Mouse (Mus musculus) lung, adult 2 months (tissue): ENCODE measurements around the gene Gm13277. TPM values are rescaled to one million over a fixed set of nuclear protein-coding genes. Genes with fewer than 3 reads are reported as not detected.
"Not testable (repeated sequence)": the region's sequence is repeated elsewhere in the genome, so short reads cannot be mapped to it uniquely, and the experiment has no call there.

Experiments used
- DNase-seq: peaks from one replicate; pipeline ENCODE4 v3.0.0; 2022
- H3K4me1 ChIP-seq: fragments of 200-500 bp; 2 replicates; pipeline ENCODE4 v1.6.1; 2011; ENCODE audit warnings: low read length; ENCODE audit not compliant: control insufficient read depth, insufficient read depth
- H3K4me3 ChIP-seq: fragments of 200-500 bp; replicated peaks from 2 replicates; pipeline ENCODE3; 2011; ENCODE audit warnings: low read depth, mild to moderate bottlenecking, control low read depth, low read length; ENCODE audit errors: extremely low read depth
- CTCF ChIP-seq: fragments of 200-500 bp; IDR thresholded peaks from 2 replicates; pipeline ENCODE4 v1.5.1; 2011; ENCODE audit warnings: mild to moderate bottlenecking, low read length, control low read depth; ENCODE audit not compliant: insufficient read depth
- POLR2A ChIP-seq: fragments of 200-500 bp; IDR thresholded peaks from 2 replicates; pipeline ENCODE4 v1.6.1; 2011; ENCODE audit warnings: low read depth, mild to moderate bottlenecking, control low read depth, low read length, borderline replicate concordance; ENCODE audit errors: extremely low read depth
- WGBS: fragments of 180-500 bp; shearing (Covaris S2); methylation state at CpG from one replicate; pipeline ENCODE4 v1.1.7; 2018; 5-methylcytosine and 5-hydroxymethylcytosine counted together
- polyA plus RNA-seq: library from polyadenylated mRNA; depleted of rRNA; stranded (reverse); fragments of >200 nt; gene quantifications from 2 replicates; pipeline ENCODE4 v1.2.3, GENCODE M21; 2012

Gene Gm13277
- polyA plus RNA-seq, 1 experiment: not detected

DNA sequence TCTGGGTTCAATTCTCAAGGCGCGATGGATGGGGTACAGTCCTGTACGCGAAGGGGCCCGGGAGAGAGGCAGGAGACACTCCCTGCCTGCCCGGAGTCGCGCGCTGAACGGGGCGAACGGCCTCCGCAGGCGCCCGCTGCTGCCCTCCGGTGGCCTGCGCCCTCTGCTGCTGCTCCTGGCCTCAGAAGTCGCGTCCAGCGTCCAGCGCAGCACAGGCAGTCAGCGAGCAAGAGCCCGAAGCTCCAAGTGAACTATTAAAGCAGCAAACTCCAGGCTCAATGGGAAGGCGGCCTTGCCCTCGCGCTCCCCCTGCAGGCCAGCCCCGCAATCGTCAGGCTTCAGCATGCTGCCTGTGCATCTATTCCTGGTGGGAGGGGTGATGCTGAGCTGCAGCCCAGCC lies 28.0 kb upstream of the Gm13277 start:
- 0 out of 2 replicates have a peak, but pooled peaks have one; percentile 8 for TF ChIP-seq CTCF
- TF ChIP-seq POLR2A: peak; percentile 68; the same call in 1 of the 2 replicates
- H3K4me3 ChIP-seq: not testable (repeated sequence)
- WGBS: under 1% methylated on average over 24 of the region's 28 CpGs

DNA sequence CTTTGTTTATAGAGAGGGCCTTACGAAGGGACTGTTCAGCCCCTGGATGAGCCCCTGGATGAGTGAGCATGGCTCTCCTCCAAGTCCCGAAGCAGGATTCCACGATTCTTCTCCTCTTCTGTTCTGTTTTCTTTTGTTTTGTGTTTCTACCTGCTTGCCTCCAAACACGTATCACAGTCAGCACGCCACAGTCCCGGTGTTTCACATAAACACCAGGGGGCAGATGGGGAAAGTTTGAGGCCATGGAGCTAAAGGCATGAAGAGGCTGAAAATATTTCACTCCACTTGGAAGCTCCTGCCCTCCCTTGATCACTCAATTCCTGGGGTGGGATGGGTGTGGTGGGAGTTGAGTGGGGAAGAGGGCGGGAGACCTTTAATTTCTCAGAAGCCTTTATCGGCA lies 26.7 kb upstream of the Gm13277 start:
- not testable (repeated sequence) for H3K4me1 ChIP-seq, H3K4me3 ChIP-seq
- WGBS: 66% methylated on average over 6 of the region's 8 CpGs
- DNase-seq: peak; percentile 57

More for the DNA sequence above, 28.0 kb upstream of the Gm13277 start:
- DNase-seq: peak; percentile 68
- H3K4me1 ChIP-seq: not testable (repeated sequence)

DNA sequence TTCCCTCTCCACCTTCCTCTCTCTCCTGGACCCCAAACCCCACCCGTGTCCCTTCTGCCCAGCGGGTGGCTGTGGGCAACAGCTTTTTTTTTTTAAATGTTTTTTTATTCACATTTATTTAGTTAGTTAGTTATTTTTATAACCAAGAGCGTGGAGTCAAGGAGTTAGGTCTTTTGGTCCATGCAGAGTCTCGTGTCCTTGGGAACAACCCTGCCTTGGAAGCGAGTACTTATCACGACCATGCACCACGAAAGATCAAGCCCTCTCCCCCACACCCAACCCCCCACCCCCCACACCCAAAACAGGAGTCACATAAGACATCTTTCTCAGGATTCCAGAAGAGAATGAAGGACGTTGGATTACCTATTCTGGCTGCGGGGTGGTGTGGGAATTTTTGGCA lies 26.1 kb upstream of the Gm13277 start:
- H3K4me1 ChIP-seq, DNase-seq, H3K4me3 ChIP-seq: not testable (repeated sequence)
- WGBS: 50% methylated on average over 9 of the region's 9 CpGs

DNA sequence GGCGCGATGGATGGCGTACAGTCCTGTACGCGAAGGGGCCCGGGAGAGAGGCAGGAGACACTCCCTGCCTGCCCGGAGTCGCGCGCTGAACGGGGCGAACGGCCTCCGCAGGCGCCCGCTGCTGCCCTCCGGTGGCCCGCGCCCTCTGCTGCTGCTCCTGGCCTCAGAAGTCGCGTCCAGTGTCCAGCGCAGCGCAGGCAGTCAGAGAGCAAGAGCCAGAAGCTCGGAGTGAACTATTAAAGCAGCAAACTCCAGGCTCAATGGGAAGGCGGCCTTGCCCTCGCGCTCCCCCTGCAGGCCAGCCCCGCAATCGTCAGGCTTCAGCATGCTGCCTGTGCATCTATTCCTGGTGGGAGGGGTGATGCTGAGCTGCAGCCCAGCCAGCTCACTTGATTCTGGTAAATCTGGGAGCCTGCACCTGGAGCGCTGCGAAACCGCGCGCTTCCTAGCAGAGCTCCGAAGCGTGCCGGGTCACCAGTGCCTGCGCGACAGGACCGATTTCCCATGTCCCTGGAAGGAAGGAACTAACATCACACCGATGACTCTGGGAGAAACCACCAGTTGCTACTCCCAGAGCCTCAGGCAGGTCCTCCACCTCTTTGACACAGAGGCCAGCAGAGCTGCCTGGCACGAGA lies 24.9 kb upstream of the Gm13277 start:
- not testable (repeated sequence) for H3K4me1 ChIP-seq, H3K4me3 ChIP-seq, DNase-seq
- 3% methylated on average over 38 of the region's 42 CpGs for WGBS
- TF ChIP-seq CTCF: 0 out of 2 replicates have a peak, but pooled peaks have one; percentile 11
- peak; percentile 45; the same call in 1 of the 2 replicates for TF ChIP-seq POLR2A

DNA sequence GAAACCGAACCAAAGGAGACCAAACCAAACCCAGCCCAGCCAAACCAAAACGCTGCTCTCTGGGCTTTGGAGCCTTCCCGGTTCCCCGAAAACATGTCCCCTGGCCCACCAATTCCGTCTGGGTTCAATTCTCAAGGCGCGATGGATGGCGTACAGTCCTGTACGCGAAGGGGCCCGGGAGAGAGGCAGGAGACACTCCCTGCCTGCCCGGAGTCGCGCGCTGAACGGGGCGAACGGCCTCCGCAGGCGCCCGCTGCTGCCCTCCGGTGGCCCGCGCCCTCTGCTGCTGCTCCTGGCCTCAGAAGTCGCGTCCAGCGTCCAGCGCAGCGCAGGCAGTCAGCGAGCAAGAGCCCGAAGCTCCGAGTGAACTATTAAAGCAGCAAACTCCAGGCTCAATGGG lies 14.9 kb upstream of the Gm13277 start, which contains the start of gene Gm13290:
Gm13290 (plus strand) TSS at position 301 of the 400 bp plus-strand sequence.
- H3K4me1 ChIP-seq, H3K4me3 ChIP-seq, DNase-seq: not testable (repeated sequence)
- no CpG with 5 or more reads among the region's 32 CpGs for WGBS

DNA sequence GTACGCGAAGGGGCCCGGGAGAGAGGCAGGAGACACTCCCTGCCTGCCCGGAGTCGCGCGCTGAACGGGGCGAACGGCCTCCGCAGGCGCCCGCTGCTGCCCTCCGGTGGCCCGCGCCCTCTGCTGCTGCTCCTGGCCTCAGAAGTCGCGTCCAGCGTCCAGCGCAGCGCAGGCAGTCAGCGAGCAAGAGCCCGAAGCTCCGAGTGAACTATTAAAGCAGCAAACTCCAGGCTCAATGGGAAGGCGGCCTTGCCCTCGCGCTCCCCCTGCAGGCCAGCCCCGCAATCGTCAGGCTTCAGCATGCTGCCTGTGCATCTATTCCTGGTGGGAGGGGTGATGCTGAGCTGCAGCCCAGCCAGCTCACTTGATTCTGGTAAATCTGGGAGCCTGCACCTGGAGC lies 11.8 kb upstream of the Gm13277 start, which contains the start of gene Gm13289:
Gm13289 (plus strand) TSS at position 301 of the 400 bp plus-strand sequence.
- DNase-seq, H3K4me1 ChIP-seq, H3K4me3 ChIP-seq: not testable (repeated sequence)
- no CpG with 5 or more reads among the region's 29 CpGs for WGBS

DNA sequence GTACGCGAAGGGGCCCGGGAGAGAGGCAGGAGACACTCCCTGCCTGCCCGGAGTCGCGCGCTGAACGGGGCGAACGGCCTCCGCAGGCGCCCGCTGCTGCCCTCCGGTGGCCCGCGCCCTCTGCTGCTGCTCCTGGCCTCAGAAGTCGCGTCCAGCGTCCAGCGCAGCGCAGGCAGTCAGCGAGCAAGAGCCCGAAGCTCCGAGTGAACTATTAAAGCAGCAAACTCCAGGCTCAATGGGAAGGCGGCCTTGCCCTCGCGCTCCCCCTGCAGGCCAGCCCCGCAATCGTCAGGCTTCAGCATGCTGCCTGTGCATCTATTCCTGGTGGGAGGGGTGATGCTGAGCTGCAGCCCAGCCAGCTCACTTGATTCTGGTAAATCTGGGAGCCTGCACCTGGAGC lies 8.9 kb upstream of the Gm13277 start, which contains the start of gene Gm13272:
Gm13272 (plus strand) TSS at position 301 of the 400 bp plus-strand sequence.
- H3K4me1 ChIP-seq, H3K4me3 ChIP-seq, DNase-seq: not testable (repeated sequence)
- no CpG with 5 or more reads among the region's 29 CpGs for WGBS

DNA sequence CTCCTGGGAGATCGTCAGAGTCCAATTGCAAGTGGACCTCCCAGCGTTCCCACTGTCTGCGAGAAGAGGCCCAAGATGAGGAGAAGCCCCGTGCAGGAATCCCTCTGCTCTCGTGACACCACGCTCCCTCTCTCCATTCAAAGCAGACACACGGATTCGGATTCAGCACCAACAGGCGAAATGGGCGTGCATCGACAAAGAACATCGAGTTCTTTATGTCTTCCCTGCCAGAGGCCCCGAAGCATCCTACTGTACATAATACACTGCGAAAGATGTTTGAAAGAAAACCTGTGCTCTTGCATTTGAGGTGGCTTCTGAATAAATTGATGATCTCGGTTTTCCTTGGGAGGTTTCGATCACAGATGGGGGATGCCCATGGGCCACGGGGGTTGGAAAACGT lies 8.1 kb upstream of the Gm13277 start:
- H3K4me3 ChIP-seq, H3K4me1 ChIP-seq, DNase-seq: not testable (repeated sequence)
- WGBS: 49% methylated on average over 16 of the region's 18 CpGs

DNA sequence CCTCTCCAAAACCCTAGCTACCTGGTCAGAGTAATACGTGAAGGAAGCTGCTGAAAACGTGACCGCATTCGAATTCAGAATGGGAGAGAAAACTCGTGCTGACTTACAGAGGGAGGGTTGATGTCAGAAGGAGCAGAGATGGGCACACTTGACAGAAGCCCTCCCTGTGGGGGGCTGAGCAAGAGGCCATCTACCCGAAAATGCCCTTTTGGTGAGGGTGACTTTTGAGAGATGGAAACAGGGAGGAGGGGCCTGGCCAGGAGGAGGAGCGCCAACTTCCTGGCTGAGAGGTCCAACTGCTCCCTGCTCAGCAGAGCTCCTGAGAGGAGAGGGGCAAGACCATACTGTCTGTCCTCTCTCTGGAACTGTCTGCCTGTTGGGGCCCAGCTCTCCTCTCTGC lies 6.6 kb upstream of the Gm13277 start, which contains the start of gene Ifnz:
Ifnz (plus strand) TSS at position 301 of the 400 bp plus-strand sequence.
- not testable (repeated sequence) for H3K4me3 ChIP-seq, H3K4me1 ChIP-seq, DNase-seq
- WGBS: 10% methylated on average over 4 of the region's 7 CpGs

DNA sequence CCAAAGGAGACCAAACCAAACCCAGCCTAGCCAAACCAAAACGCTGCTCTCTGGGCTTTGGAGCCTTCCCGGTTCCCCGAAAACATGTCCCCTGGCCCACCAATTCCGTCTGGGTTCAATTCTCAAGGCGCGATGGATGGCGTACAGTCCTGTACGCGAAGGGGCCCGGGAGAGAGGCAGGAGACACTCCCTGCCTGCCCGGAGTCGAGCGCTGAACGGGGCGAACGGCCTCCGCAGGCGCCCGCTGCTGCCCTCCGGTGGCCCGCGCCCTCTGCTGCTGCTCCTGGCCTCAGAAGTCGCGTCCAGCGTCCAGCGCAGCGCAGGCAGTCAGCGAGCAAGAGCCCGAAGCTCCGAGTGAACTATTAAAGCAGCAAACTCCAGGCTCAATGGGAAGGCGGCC lies 6.1 kb upstream of the Gm13277 start:
- H3K4me1 ChIP-seq, H3K4me3 ChIP-seq, DNase-seq: not testable (repeated sequence)
- 2% methylated on average over 19 of the region's 31 CpGs for WGBS

DNA sequence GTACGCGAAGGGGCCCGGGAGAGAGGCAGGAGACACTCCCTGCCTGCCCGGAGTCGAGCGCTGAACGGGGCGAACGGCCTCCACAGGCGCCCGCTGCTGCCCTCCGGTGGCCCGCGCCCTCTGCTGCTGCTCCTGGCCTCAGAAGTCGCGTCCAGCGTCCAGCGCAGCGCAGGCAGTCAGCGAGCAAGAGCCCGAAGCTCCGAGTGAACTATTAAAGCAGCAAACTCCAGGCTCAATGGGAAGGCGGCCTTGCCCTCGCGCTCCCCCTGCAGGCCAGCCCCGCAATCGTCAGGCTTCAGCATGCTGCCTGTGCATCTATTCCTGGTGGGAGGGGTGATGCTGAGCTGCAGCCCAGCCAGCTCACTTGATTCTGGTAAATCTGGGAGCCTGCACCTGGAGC lies 3.0 kb upstream of the Gm13277 start, which contains the start of gene Gm13276:
Gm13276 (plus strand) TSS at position 301 of the 400 bp plus-strand sequence.
- not testable (repeated sequence) for H3K4me3 ChIP-seq, H3K4me1 ChIP-seq, DNase-seq
- WGBS: no CpG with 5 or more reads among the region's 27 CpGs

DNA sequence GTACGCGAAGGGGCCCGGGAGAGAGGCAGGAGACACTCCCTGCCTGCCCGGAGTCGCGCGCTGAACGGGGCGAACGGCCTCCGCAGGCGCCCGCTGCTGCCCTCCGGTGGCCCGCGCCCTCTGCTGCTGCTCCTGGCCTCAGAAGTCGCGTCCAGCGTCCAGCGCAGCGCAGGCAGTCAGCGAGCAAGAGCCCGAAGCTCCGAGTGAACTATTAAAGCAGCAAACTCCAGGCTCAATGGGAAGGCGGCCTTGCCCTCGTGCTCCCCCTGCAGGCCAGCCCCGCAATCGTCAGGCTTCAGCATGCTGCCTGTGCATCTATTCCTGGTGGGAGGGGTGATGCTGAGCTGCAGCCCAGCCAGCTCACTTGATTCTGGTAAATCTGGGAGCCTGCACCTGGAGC lies 2.8 kb downstream of the Gm13277 start, which contains the start of gene Gm13278:
Gm13278 (plus strand) TSS at position 301 of the 400 bp plus-strand sequence.
- no CpG with 5 or more reads among the region's 28 CpGs for WGBS
- not testable (repeated sequence) for H3K4me1 ChIP-seq, DNase-seq, H3K4me3 ChIP-seq

DNA sequence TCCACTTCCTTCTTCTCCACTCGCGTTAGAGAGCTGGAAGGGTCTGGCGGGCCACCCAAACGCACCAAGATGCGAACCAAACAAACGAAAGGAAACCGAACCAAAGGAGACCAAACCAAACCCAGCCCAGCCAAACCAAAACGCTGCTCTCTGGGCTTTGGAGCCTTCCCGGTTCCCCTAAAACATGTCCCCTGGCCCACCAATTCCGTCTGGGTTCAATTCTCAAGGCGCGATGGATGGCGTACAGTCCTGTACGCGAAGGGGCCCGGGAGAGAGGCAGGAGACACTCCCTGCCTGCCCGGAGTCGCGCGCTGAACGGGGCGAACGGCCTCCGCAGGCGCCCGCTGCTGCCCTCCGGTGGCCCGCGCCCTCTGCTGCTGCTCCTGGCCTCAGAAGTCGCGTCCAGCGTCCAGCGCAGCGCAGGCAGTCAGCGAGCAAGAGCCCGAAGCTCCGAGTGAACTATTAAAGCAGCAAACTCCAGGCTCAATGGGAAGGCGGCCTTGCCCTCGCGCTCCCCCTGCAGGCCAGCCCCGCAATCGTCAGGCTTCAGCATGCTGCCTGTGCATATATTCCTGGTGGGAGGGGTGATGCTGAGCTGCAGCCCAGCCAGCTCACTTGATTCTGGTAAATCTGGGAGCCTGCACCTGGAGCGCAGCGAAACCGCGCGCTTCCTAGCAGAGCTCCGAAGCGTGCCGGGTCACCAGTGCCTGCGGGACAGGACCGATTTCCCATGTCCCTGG lies 5.7 kb downstream of the Gm13277 start, which contains the start of gene Gm13275:
Gm13275 (plus strand) TSS at position 552 of the 740 bp plus-strand sequence.
- H3K4me3 ChIP-seq, H3K4me1 ChIP-seq: not testable (repeated sequence)
- WGBS: 1% methylated on average over 15 of the region's 52 CpGs
- peak; percentile 78 for DNase-seq

DNA sequence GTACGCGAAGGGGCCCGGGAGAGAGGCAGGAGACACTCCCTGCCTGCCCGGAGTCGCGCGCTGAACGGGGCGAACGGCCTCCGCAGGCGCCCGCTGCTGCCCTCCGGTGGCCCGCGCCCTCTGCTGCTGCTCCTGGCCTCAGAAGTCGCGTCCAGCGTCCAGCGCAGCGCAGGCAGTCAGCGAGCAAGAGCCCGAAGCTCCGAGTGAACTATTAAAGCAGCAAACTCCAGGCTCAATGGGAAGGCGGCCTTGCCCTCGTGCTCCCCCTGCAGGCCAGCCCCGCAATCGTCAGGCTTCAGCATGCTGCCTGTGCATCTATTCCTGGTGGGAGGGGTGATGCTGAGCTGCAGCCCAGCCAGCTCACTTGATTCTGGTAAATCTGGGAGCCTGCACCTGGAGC lies 8.7 kb downstream of the Gm13277 start, which contains the start of gene Gm13279:
Gm13279 (plus strand) TSS at position 301 of the 400 bp plus-strand sequence.
- H3K4me3 ChIP-seq, DNase-seq, H3K4me1 ChIP-seq: not testable (repeated sequence)
- WGBS: no CpG with 5 or more reads among the region's 28 CpGs

DNA sequence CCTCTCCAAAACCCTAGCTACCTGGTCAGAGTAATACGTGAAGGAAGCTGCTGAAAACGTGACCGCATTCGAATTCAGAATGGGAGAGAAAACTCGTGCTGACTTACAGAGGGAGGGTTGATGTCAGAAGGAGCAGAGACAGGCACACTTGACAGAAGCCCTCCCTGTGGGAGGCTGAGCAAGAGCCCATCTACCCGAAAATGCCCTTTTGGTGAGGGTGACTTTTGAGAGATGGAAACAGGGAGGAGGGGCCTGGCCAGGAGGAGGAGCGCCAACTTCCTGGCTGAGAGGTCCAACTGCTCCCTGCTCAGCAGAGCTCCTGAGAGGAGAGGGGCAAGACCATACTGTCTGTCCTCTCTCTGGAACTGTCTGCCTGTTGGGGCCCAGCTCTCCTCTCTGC lies 10.9 kb downstream of the Gm13277 start, which contains the start of gene Gm13285:
Gm13285 (plus strand) TSS at position 301 of the 400 bp plus-strand sequence.
- DNase-seq, H3K4me3 ChIP-seq, H3K4me1 ChIP-seq: not testable (repeated sequence)
- WGBS: 4% methylated on average over 6 of the region's 7 CpGs
